Mouse (Mus musculus): ENCODE measurements around the gene Gk. TPM values are rescaled to one million over a fixed set of nuclear protein-coding genes. Genes with fewer than 3 reads are reported as not detected.

Gk gene
- total RNA-seq, 1 experiment from 2014 or later, result 52.2 TPM

Other genes starting within 250 kb of the Gk start
- gene Tab3, start 202.8 kb downstream of the Gk start, total RNA-seq (2017), result 10.9 to 11.7 TPM (median 11.0 TPM) in 3 replicates
- gene 5430427O19Rik, start 93.5 kb upstream of the Gk start, total RNA-seq (2017), result 36.4 to 45.0 TPM (median 36.7 TPM) in 3 replicates